Mouse (Mus musculus) CD4-positive naive resting alpha-beta T cell, adult 76 days (primary cell): ENCODE results near the gene Fancd2. TPM values are rescaled to one million over a fixed set of nuclear protein-coding genes. Genes with fewer than 3 reads are reported as not detected.

Source experiments
- total RNA-seq: library from RNA; stranded (reverse); gene quantifications from one replicate; pipeline ENCODE4 v1.2.4, GENCODE M21; 2023

Gene Fancd2
- total RNA-seq = 1.3 TPM

GRCm38 (mm10) chr6:113530932-113531839, at the start of gene Fancd2, which contains the start of gene Emc3:
Gene Fancd2 (plus strand): TSS chr6:113531682.
Gene Emc3 (minus strand): TSS chr6:113531652.

DNA sequence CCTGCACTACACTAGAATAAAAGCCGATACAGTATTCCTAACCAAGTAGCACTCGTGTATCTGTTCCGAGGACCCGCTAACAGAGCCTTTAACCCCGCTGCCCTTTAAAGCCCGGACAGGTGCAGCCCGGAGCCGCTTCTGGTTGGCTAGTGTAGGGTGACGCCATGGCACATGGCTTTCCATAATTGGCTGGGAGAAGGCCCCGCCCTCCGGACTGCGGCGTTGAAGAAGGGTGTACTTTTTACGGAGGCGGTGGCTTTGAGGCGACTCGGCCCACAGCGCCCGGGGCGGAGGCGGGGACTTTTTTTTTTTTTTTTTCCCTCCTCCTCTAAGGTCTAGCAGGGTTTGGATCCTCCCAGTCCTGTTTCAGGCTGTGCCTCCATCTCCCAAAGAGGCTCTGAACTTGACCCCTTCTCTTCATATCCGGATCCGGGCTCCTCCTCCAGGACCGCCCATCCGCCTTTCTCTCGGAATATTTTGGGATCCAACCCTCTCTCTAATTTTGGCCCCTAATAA, 48.3 kb upstream of the Fancd2 start, which contains the start of gene Creld1:
Gene Creld1 (plus strand): TSS at position 198 of the 516 bp plus-strand sequence.

GRCm38 (mm10) chr6:113501388-113502084, 29.9 kb upstream of the Fancd2 start, which contains the start of gene Prrt3:
Gene Prrt3 (minus strand): TSS chr6:113501931.

DNA sequence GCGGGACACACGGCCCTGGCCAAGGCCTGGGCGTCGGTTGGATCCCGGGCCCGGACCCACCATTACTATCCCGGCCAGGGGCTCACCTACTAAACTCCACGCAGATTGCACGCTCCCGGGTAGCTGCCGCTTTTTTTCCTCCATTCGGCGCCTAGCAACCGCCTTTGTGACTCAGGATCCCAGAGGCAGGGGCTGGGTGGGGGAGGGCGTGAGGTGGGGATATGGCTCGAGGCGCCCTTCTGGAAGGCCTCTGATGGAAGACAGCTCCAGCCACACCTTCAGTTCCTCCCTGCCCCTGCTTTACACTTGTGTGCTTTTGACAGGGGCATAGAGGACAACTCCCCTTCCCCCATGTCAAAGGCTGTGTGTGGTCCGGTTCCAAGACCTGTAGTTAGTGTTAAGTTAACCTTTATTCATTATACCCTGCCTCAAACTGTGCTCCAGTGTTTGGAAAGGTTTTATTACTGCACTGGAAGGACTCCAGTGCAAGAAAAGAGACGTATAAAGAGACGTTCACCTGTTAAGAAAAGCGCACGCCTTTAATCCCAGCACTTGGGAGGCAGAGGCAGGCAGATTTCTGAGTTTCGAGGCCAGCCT, 69.2 kb downstream of the Fancd2 start, which contains the start of gene Fancd2os:
Gene Fancd2os (minus strand): TSS at position 173 of the 597 bp plus-strand sequence.

DNA sequence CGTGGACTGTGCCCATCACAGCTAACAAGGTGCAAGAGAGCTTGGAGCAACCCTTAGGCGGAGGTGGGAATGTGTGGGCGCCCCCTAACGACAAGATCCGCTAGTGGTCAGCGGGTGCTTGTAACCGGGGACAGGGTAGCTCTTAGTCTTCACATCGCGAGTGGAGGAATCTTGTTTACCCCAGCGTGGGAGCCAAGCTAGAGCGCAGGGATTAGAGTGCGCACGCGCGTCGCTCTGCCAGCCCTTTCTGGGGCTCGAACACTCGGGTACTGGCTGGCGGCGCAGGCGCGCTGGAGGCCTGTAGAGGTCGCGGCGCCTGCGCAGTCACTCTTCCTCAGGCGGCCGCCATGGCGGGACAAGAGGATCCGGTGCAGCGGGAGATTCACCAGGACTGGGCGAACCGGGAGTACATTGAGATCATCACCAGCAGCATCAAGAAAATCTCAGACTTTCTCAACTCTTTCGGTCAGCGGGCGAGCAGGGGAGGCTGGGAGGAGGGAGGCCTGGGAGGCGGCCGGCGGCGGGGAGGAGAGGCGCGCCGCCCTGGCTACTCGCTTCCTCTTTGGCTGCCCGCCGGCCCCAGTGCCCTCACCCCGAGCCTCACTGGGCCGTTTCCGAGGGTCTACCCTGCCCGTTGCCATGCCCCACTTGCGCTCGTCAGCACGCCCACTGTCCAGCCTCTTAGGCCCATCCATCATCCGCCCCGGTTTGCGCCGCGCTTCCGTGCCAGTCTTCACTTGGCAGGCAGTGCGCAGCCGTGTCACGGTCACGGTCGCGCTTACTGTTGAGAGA, 73.1 kb downstream of the Fancd2 start, which contains the start of gene Brk1:
Gene Brk1 (plus strand): TSS at position 341 of the 792 bp plus-strand sequence.

DNA sequence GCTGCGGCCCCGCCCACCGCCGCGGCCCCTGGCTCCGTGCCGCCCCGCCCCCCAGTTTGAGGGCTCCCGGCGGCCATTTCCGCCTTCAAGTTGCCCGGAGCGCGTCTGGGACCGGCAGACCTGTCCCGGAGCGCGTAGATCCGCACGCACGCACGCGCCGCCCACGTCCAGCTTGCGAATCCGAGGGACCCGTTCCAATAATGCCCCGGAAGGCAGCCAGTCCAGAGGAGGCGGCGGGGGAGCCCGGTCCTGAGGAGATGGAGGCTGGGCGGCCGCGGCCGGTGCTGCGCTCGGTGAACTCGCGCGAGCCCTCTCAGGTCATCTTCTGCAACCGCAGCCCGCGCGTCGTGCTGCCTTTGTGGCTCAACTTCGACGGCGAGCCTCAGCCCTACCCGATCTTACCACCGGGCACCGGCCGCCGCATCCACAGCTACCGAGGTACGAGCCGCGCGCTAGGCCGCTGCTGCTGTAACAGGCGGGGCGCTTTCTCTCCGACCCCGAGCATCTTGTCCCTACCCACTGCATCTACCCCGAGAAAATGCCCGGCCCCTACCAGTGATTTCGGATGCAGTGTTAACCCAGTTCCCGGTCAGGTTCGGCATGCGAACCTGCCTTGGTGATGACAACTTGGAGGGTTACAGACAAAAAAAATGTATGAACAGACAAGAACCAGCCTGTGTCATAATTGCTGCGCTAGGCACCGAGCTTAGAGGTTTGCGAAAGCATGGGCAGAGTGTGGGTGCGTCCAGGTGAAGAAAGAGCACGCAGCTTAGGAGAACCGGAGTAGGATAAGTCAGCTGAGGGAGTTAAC, 92.7 kb downstream of the Fancd2 start, which contains the start of gene Vhl:
Gene Vhl (plus strand): TSS at position 19 of the 811 bp plus-strand sequence.

DNA sequence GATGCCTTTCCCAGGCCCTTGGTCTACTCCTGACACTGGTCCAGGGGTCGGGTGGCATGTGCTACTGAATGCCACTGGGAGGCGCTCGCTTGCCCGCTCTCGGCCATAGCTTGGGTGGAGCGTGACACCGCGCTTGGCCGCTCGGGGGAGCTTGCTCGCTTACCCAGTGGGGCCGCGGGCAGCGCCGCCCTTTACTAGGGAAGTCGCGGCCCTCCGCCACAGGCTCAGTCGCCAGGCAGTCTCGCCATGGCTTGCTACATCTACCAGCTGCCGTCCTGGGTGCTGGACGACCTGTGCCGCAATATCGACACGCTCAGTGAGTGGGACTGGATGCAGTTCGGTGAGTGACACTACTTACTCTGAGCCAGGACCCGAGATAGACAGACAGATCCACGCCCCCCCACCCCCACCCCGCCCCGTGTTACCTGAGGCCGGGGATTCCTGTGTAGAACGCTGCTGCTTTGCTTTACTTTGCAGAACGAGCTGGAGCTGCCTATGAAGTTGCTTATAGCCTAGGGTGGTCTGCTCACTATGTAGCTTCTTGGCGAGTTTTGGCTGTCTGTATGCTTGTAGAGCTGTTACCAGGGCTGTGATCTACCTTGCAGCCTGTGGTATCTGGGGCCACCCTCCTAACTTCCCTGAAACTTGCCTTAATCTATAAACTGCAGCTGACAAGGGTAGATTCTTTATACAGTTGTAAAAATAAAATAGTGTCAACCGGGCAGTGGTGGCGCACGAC, 107.0 kb downstream of the Fancd2 start, which contains the start of gene Irak2:
Gene Irak2 (plus strand): TSS at position 166 of the 739 bp plus-strand sequence.

Other genes starting within 250 kb of the Fancd2 start
- 1.3 TPM for gene Cpne9, start 249.4 kb upstream of the Fancd2 start, total RNA-seq
- 79.0 TPM for gene Brpf1, start 224.5 kb upstream of the Fancd2 start, total RNA-seq
- gene Ogg1, start 204.7 kb upstream of the Fancd2 start, total RNA-seq = 10.7 TPM
- 1.2 TPM for gene Camk1, start 187.7 kb upstream of the Fancd2 start, total RNA-seq
- gene Tada3, start 153.8 kb upstream of the Fancd2 start, total RNA-seq = 25.2 TPM
- 224 TPM for gene Arpc4, start 153.6 kb upstream of the Fancd2 start, total RNA-seq
- 51.7 TPM for gene Ttll3, start 142.4 kb upstream of the Fancd2 start, total RNA-seq
- gene Rpusd3, start 112.3 kb upstream of the Fancd2 start, total RNA-seq = 10.7 TPM
- gene Cidec, start 95.9 kb upstream of the Fancd2 start, total RNA-seq = not detected
- gene Jagn1, start 89.1 kb upstream of the Fancd2 start, total RNA-seq = 13.5 TPM
- 0.79 TPM for gene Il17re, start 73.2 kb upstream of the Fancd2 start, total RNA-seq
- gene Il17rc, start 60.3 kb upstream of the Fancd2 start, total RNA-seq = not detected
- 9.9 TPM for gene Creld1, start 48.4 kb upstream of the Fancd2 start, total RNA-seq
- 0.70 TPM for gene Prrt3, start 29.8 kb upstream of the Fancd2 start, total RNA-seq
- 72.3 TPM for gene Emc3, start within 50 bp of the Fancd2 start, total RNA-seq
- not detected for gene Fancd2os, start 69.0 kb downstream of the Fancd2 start, total RNA-seq
- 96.7 TPM for gene Brk1, start 73.1 kb downstream of the Fancd2 start, total RNA-seq
- gene Vhl, start 92.3 kb downstream of the Fancd2 start, total RNA-seq = 19.1 TPM
- gene Irak2, start 106.8 kb downstream of the Fancd2 start, total RNA-seq = 54.3 TPM
- 312 TPM for gene Tatdn2, start 165.4 kb downstream of the Fancd2 start, total RNA-seq
- 1.2 TPM for gene Ghrl, start 188.2 kb downstream of the Fancd2 start, total RNA-seq
- 91.2 TPM for gene Sec13, start 209.1 kb downstream of the Fancd2 start, total RNA-seq